ENCODE assay signal across 8 mouse cellular contexts in genomic region chr17:33956336-33956735, GRCm38 (mm10). TPM values are rescaled to one million over a fixed set of nuclear protein-coding genes. Genes with fewer than 3 reads are reported as not detected.
DNase-seq lines count a peak whose midpoint lies in the region; ATAC-seq and TF ChIP-seq lines count a peak whose summit lies in the region.
"Had no signal": no experiment of that assay in that cellular context is flagged by ENCODE, and none has a peak within 500 bp of the region (broad histone marks: within the 10 kb centered on the region; RNA-seq: fewer than 3 reads in every experiment).

No protein-coding gene starts in this region.

- WGBS in lung, postnatal 0 days, result 3% methylated on average over 10 of the region's 10 CpGs
- WGBS in forebrain, embryonic 12.5 days, result 7% methylated on average over 10 of the region's 10 CpGs
- WGBS in limb, embryonic 12.5 days, result 8% methylated on average over 10 of the region's 10 CpGs
- 8% methylated on average over 10 of the region's 10 CpGs for WGBS in stomach, embryonic 14.5 days

- no peak for TF ChIP-seq CTCF in lung, postnatal 0 days (IDR thresholded peaks at IDR 0.05)

- no peak for DNase-seq in lung, postnatal 0 days (ENCODE audit: low spot score)
- DNase-seq in lung, adult 18-20 months, result no peak
- DNase-seq in left cerebral cortex, postnatal 14 days (ENCODE audit: low spot score in 2 of 2), result no peak
- DNase-seq: cerebellum, postnatal 10 days had no signal

- no peak for TF ChIP-seq EP300 in lung, postnatal 0 days (IDR thresholded peaks at IDR 0.05)

- ATAC-seq in lung, postnatal 0 days, result no peak
- no peak for ATAC-seq in forebrain, embryonic 12.5 days (ENCODE audit: low FRiP score)
- no peak for ATAC-seq in limb, embryonic 12.5 days (ENCODE audit: insufficient number of reproducible peaks, insufficient read depth, low FRiP score, low TSS enrichment, low read depth)
- ATAC-seq in stomach, embryonic 14.5 days (ENCODE audit: insufficient number of reproducible peaks, insufficient read depth, low FRiP score, low read depth), result no peak
- no peak for ATAC-seq in monocyte, adult 5-6 weeks (replicated peaks; ENCODE audit: insufficient number of reproducible peaks, low FRiP score, low TSS enrichment, poor library complexity, severe bottlenecking)

- intact Hi-C loops in left cerebral cortex, postnatal 14 days (cut with DNase I), result loop anchor here (5.0 kb wide), 1 partner anchor 66 kb away; the partner anchor contains the start of gene Ring1

- H3K27me3 ChIP-seq in lung, postnatal 0 days (replicated peaks; ENCODE audit: insufficient read depth, low read length), result no peaks in the 10 kb centered on the region
- H3K27me3 ChIP-seq in forebrain, embryonic 12.5 days, result no peaks in the 10 kb centered on the region
- H3K27me3 ChIP-seq in limb, embryonic 12.5 days, result no peaks in the 10 kb centered on the region
- H3K27me3 ChIP-seq in stomach, embryonic 14.5 days (ENCODE audit: control insufficient read depth, insufficient read depth, low read length), result no peaks in the 10 kb centered on the region

- peaks cover 9% of the 10 kb centered on the region; the same call in 1 of the 2 replicates for H3K4me1 ChIP-seq in lung, postnatal 0 days (ENCODE audit: insufficient read depth, low read depth, low read length)
- H3K4me1 ChIP-seq in forebrain, embryonic 12.5 days, result peaks cover 42% of the 10 kb centered on the region
- peaks cover 50% of the 10 kb centered on the region for H3K4me1 ChIP-seq in limb, embryonic 12.5 days (replicated peaks)
- H3K4me1 ChIP-seq in stomach, embryonic 14.5 days (ENCODE audit: control insufficient read depth, insufficient read depth, low read length), result peaks cover 30% of the 10 kb centered on the region; the same call in 1 of the 2 replicates

- H3K27ac ChIP-seq in lung, postnatal 0 days (ENCODE audit: low read length), result peak overlapping the region; percentile 95; the same call in 1 of the 2 replicates
- H3K27ac ChIP-seq in forebrain, embryonic 12.5 days, result peak overlapping the region; percentile 87
- H3K27ac ChIP-seq in limb, embryonic 12.5 days, result peak overlapping the region; percentile 89; the same call in 1 of the 2 replicates
- peak overlapping the region; percentile 84; the same call in 1 of the 2 replicates for H3K27ac ChIP-seq in stomach, embryonic 14.5 days (ENCODE audit: low read length)

- peaks cover 4% of the 10 kb centered on the region; the same call in 1 of the 2 replicates for H3K36me3 ChIP-seq in lung, postnatal 0 days (ENCODE audit: insufficient read depth, low read length)
- peaks cover 63% of the 10 kb centered on the region for H3K36me3 ChIP-seq in forebrain, embryonic 12.5 days (replicated peaks)
- H3K36me3 ChIP-seq in limb, embryonic 12.5 days, result peaks cover 63% of the 10 kb centered on the region
- H3K36me3 ChIP-seq in stomach, embryonic 14.5 days (ENCODE audit: control insufficient read depth, insufficient read depth, low read length), result peaks cover 35% of the 10 kb centered on the region

- peak overlapping the region; percentile 66 for H3K4me2 ChIP-seq in lung, postnatal 0 days (replicated peaks; ENCODE audit: low read depth, low read length)
- peak overlapping the region; percentile 79 for H3K4me2 ChIP-seq in forebrain, embryonic 12.5 days
- H3K4me2 ChIP-seq in limb, embryonic 12.5 days, result peak overlapping the region; percentile 99
- H3K4me2 ChIP-seq in stomach, embryonic 14.5 days (replicated peaks; ENCODE audit: low read depth, low read length), result peak overlapping the region; percentile 84

- H3K9me3 ChIP-seq in lung, postnatal 0 days (ENCODE audit: low read length), result no peaks in the 10 kb centered on the region
- H3K9me3 ChIP-seq in forebrain, embryonic 12.5 days, result no peaks in the 10 kb centered on the region
- H3K9me3 ChIP-seq in limb, embryonic 12.5 days, result no peaks in the 10 kb centered on the region
- no peaks in the 10 kb centered on the region for H3K9me3 ChIP-seq in stomach, embryonic 14.5 days (ENCODE audit: control insufficient read depth, low read depth, low read length)

- H3K9ac ChIP-seq in lung, postnatal 0 days (replicated peaks; ENCODE audit: low read depth), result peak overlapping the region; percentile 71
- peak overlapping the region; percentile 56 for H3K9ac ChIP-seq in forebrain, embryonic 12.5 days
- H3K9ac ChIP-seq in limb, embryonic 12.5 days (replicated peaks), result peak overlapping the region; percentile 54
- H3K9ac ChIP-seq in stomach, embryonic 14.5 days (replicated peaks; ENCODE audit: low read depth, low read length), result peak overlapping the region; percentile 54

- H3K4me3 ChIP-seq in lung, postnatal 0 days (ENCODE audit: low read depth, low read length), result peak overlapping the region; percentile 60
- peak overlapping the region; percentile 65 for H3K4me3 ChIP-seq in forebrain, embryonic 12.5 days (replicated peaks)
- H3K4me3 ChIP-seq in limb, embryonic 12.5 days (replicated peaks), result peak overlapping the region; percentile 95
- peak overlapping the region; percentile 99 for H3K4me3 ChIP-seq in stomach, embryonic 14.5 days (ENCODE audit: low read depth, low read length)

RNA-seq across cellular contexts. Expression of gene Rps18, which starts 0.5 kb away (rescaled TPM):
- polyA plus RNA-seq in lung, postnatal 0 days (2015; fragmentation: Nextera tagmentation; extraction: Ambion mirVana), result 1,282 and 1,435 TPM in 2 replicates
- 934 and 1,034 TPM in 2 replicates for polyA plus RNA-seq in forebrain, embryonic 12.5 days (2016; fragmentation: Nextera tagmentation; extraction: Ambion mirVana)
- polyA plus RNA-seq in limb, embryonic 12.5 days (2016; fragmentation: Nextera tagmentation; extraction: Ambion mirVana), result 1,388 and 1,510 TPM in 2 replicates
- polyA plus RNA-seq in stomach, embryonic 14.5 days (2014; fragmentation: Nextera tagmentation; extraction: Ambion mirVana), result 2,047 and 2,164 TPM in 2 replicates
- total RNA-seq in left cerebral cortex, postnatal 14 days (2021), result 100 to 1,000 TPM; 325 to 332 TPM
- total RNA-seq in monocyte, adult 5-6 weeks (2017), result 765 to 894 TPM (median 817 TPM) in 3 replicates

RNA-seq across cellular contexts. Expression of gene Vps52, which starts 0.7 kb away (rescaled TPM):
- 28.5 and 31.1 TPM in 2 replicates for polyA plus RNA-seq in lung, postnatal 0 days (2015; fragmentation: Nextera tagmentation; extraction: Ambion mirVana)
- 58.4 and 63.5 TPM in 2 replicates for polyA plus RNA-seq in forebrain, embryonic 12.5 days (2016; fragmentation: Nextera tagmentation; extraction: Ambion mirVana)
- polyA plus RNA-seq in limb, embryonic 12.5 days (2016; fragmentation: Nextera tagmentation; extraction: Ambion mirVana), result 53.3 and 55.0 TPM in 2 replicates
- 31.5 and 34.8 TPM in 2 replicates for polyA plus RNA-seq in stomach, embryonic 14.5 days (2014; fragmentation: Nextera tagmentation; extraction: Ambion mirVana)
- 10 to 100 TPM; 80.3 to 83.6 TPM for total RNA-seq in left cerebral cortex, postnatal 14 days (2021)
- total RNA-seq in monocyte, adult 5-6 weeks (2017), result 16.8 to 32.7 TPM (median 25.1 TPM) in 3 replicates

RNA-seq across cellular contexts. Expression of gene B3galt4, which starts 5.0 kb away (rescaled TPM):
- 9.3 and 12.0 TPM in 2 replicates for polyA plus RNA-seq in lung, postnatal 0 days (2015; fragmentation: Nextera tagmentation; extraction: Ambion mirVana)
- polyA plus RNA-seq in forebrain, embryonic 12.5 days (2016; fragmentation: Nextera tagmentation; extraction: Ambion mirVana), result 5.0 and 7.1 TPM in 2 replicates
- polyA plus RNA-seq in limb, embryonic 12.5 days (2016; fragmentation: Nextera tagmentation; extraction: Ambion mirVana), result 5.0 and 6.8 TPM in 2 replicates
- 2.8 and 2.9 TPM in 2 replicates for polyA plus RNA-seq in stomach, embryonic 14.5 days (2014; fragmentation: Nextera tagmentation; extraction: Ambion mirVana)
- 1 to 10 TPM; 5.6 to 8.1 TPM for total RNA-seq in left cerebral cortex, postnatal 14 days (2021)
- 2.6 to 4.6 TPM (median 3.5 TPM) in 3 replicates for total RNA-seq in monocyte, adult 5-6 weeks (2017)

RNA-seq across cellular contexts. Expression of gene Wdr46, which starts 15.9 kb away (rescaled TPM):
- polyA plus RNA-seq in lung, postnatal 0 days (2015; fragmentation: Nextera tagmentation; extraction: Ambion mirVana), result 8.8 TPM in 2 replicates
- 40.1 and 41.9 TPM in 2 replicates for polyA plus RNA-seq in forebrain, embryonic 12.5 days (2016; fragmentation: Nextera tagmentation; extraction: Ambion mirVana)
- 45.5 and 45.8 TPM in 2 replicates for polyA plus RNA-seq in limb, embryonic 12.5 days (2016; fragmentation: Nextera tagmentation; extraction: Ambion mirVana)
- 19.0 and 23.0 TPM in 2 replicates for polyA plus RNA-seq in stomach, embryonic 14.5 days (2014; fragmentation: Nextera tagmentation; extraction: Ambion mirVana)
- 10 to 100 TPM; 14.1 to 17.2 TPM for total RNA-seq in left cerebral cortex, postnatal 14 days (2021)
- total RNA-seq in monocyte, adult 5-6 weeks (2017), result 11.1 to 17.8 TPM (median 16.3 TPM) in 3 replicates

RNA-seq across cellular contexts. Expression of gene Pfdn6, which starts 16.2 kb away (rescaled TPM):
- 99.7 and 103 TPM in 2 replicates for polyA plus RNA-seq in lung, postnatal 0 days (2015; fragmentation: Nextera tagmentation; extraction: Ambion mirVana)
- 198 and 201 TPM in 2 replicates for polyA plus RNA-seq in forebrain, embryonic 12.5 days (2016; fragmentation: Nextera tagmentation; extraction: Ambion mirVana)
- polyA plus RNA-seq in limb, embryonic 12.5 days (2016; fragmentation: Nextera tagmentation; extraction: Ambion mirVana), result 180 and 186 TPM in 2 replicates
- polyA plus RNA-seq in stomach, embryonic 14.5 days (2014; fragmentation: Nextera tagmentation; extraction: Ambion mirVana), result 141 and 152 TPM in 2 replicates
- total RNA-seq in left cerebral cortex, postnatal 14 days (2021), result 10 to 100 TPM; 88.3 to 99.4 TPM
- total RNA-seq in monocyte, adult 5-6 weeks (2017), result 88.1 to 107 TPM (median 98.7 TPM) in 3 replicates
